Mouse (Mus musculus) lung, adult 2 months (tissue): Measurements from ENCODE around the gene Mcf2l. TPM values are rescaled to one million over a fixed set of nuclear protein-coding genes. Genes with fewer than 3 reads are reported as not detected.

ENCODE experiments used
- DNase-seq: peaks from one replicate; pipeline ENCODE4 v3.0.0; 2022
- H3K4me1 ChIP-seq: fragments of 200-500 bp; 2 replicates; pipeline ENCODE4 v1.6.1; 2011; ENCODE audit warnings: low read length; ENCODE audit not compliant: control insufficient read depth, insufficient read depth
- H3K4me3 ChIP-seq: fragments of 200-500 bp; replicated peaks from 2 replicates; pipeline ENCODE3; 2011; ENCODE audit warnings: low read depth, mild to moderate bottlenecking, control low read depth, low read length; ENCODE audit errors: extremely low read depth
- CTCF ChIP-seq: fragments of 200-500 bp; IDR thresholded peaks from 2 replicates; pipeline ENCODE4 v1.5.1; 2011; ENCODE audit warnings: mild to moderate bottlenecking, low read length, control low read depth; ENCODE audit not compliant: insufficient read depth
- POLR2A ChIP-seq: fragments of 200-500 bp; IDR thresholded peaks from 2 replicates; pipeline ENCODE4 v1.6.1; 2011; ENCODE audit warnings: low read depth, mild to moderate bottlenecking, control low read depth, low read length, borderline replicate concordance; ENCODE audit errors: extremely low read depth
- WGBS: fragments of 180-500 bp; shearing (Covaris S2); methylation state at CpG from one replicate; pipeline ENCODE4 v1.1.7; 2018; 5-methylcytosine and 5-hydroxymethylcytosine counted together
- polyA plus RNA-seq: library from polyadenylated mRNA; depleted of rRNA; stranded (reverse); fragments of >200 nt; gene quantifications from 2 replicates; pipeline ENCODE4 v1.2.3, GENCODE M21; 2012

The Mcf2l gene
- polyA plus RNA-seq, 1 experiment: 42.8 TPM

DNA sequence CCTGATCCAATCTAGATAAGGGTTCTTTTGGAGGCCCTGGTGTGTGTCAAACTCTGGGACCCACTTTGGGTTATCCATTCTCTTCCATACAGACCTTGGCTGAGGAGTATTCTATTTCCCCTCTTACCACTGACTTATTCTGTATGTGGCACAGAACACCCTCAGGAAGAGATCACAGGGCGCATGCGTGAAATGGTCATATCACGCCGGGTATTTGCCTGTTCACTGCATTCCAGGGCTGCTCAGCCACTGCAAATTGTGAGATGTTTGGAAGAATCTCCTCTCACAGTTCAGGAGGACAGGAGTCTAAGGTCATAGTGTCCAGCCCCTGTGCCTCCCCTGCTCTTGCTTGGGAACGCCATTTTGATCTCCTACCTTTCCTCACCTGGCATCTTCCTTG, 3.0 kb upstream of the Mcf2l start:
- no peaks in the 10 kb centered on the region for H3K4me1 ChIP-seq
- TF ChIP-seq CTCF (no peak), POLR2A (no peak)
- WGBS: 82% methylated on average over 5 of the region's 5 CpGs
- no peak overlapping the region for H3K4me3 ChIP-seq
- DNase-seq: no peak

GRCm38 (mm10) chr8:12871461-12871860, 2.1 kb upstream of the Mcf2l start:
- 27% methylated on average over 5 of the region's 5 CpGs for WGBS
- TF ChIP-seq CTCF (no peak), POLR2A (no peak)
- no peak for DNase-seq
- Histone ChIP-seq H3K4me3 (no peak overlapping the region), H3K4me1 (no peaks in the 10 kb centered on the region)

DNA sequence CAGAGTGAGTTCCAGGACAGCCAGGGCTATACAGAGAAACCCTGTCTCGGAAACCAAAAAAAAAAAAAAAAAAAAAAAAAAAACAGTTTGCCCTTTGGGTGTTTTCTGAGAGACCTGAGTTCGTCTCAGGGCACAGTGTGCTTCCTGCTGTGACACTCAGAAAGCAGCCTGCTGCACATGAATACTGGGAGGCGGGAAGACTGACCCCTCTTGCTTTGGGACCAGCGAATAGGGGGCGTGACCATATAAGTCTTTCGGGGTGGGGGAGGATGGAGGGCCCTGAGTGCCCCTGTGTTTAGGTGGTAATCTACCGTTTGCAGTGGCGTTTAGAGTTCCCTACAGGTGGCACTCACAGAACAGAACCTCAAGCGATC, 636 bp upstream of the Mcf2l start:
- WGBS: 4% methylated on average over 9 of the region's 9 CpGs
- TF ChIP-seq POLR2A: no peak
- TF ChIP-seq CTCF: no peak
- Histone ChIP-seq H3K4me3 (no peak overlapping the region), H3K4me1 (no peaks in the 10 kb centered on the region)
- DNase-seq: no peak

DNA sequence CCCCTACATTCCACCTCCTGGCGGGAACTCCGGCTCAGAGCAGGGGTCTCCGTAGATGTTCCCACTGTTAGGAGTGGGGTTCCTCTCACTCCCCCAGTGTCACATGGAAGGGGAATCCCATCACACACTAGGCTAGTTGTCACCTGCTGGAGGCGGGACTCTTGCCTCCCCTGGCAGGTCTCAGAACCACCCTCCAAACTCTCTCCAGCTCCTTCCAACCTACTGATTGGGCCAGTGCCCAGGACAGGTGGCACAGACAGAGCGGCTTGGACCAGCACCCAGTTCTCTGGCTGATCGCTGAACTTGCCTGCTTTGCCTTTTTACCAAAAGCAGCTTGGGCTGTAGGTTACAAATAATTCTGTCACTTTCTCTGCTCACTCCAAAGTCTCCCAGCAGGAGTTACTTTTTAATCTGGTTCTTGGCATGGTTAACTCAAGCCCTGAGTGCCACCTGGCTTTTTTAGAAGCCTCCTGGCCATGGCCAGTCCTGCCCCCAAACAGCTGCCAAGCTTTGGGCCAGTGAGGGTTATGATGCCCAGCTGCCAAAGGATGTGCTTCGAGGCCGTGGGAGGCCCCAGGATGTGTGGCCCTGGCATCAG, 687 bp downstream of the Mcf2l start:
- peak; percentile 40 for DNase-seq
- H3K4me3 ChIP-seq: peak overlapping the region; percentile 66
- WGBS: 34% methylated on average over 8 of the region's 8 CpGs
- no peaks in the 10 kb centered on the region for H3K4me1 ChIP-seq
- TF ChIP-seq CTCF: no peak
- no peak for TF ChIP-seq POLR2A

DNA sequence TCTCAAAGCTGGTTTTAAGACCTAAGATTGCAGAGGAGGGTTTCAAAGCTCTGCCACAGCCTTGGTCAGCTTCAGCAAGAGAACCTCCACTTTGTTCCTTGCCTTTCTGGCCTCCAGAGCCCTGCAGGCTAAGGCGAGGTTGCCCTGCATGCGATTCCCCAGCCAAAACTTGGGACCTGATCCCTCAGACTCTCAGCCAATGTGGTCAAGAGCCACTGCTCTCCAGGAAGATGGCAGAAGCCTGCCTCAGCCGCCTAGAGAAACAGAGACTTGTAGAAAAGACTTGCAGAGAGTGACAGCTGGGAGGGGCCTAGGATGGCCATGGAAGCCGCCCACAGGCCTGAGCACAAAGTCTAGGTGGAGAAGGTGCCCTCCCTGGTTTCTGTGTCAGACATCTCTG, 1.4 kb downstream of the Mcf2l start:
- DNase-seq: no peak
- TF ChIP-seq POLR2A (no peak), CTCF (no peak)
- WGBS: 85% methylated on average over 4 of the region's 4 CpGs
- no peak overlapping the region for H3K4me3 ChIP-seq
- no peaks in the 10 kb centered on the region for H3K4me1 ChIP-seq

DNA sequence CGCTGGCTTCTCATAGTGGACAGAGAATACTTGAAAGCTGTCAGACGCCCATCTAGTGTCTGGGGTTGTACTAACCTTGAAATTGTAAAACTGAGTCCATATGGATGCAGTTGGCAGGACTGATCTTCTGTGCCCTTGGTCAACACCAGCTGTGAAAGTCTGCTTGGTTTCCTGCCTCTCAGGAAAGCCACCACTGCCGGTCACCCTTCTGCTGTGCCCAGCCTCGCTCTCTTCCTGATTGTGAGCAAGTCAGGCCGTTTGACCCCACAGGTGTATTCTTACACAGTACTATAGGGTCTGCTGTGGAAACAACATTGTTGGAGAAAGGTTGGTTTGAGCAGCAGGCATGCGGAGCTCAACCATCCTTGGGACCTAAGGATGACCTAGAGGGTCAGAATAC, 3.5 kb downstream of the Mcf2l start:
- 71% methylated on average over 6 of the region's 6 CpGs for WGBS
- TF ChIP-seq POLR2A (no peak), CTCF (no peak)
- no peak overlapping the region for H3K4me3 ChIP-seq
- no peaks in the 10 kb centered on the region for H3K4me1 ChIP-seq
- DNase-seq: no peak

DNA sequence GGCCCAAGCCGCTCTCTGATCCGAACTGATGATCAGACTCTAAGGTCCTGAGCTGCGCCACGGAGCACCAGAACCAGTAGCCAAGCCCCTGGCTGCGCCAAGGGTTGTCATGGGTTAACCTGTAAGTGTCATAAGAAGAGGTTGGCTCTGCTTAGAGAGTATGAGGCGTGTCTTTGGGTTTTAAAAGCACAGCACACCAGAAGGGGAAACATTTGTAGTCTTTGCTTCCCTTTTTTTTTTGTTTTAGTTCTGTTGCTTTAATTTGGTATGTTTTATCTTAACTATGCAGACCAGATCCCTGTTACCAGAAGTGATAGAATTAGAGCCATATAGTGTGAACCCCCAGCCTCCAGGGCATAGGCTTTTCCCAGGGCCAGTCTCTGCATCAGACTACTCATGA, 6.6 kb downstream of the Mcf2l start:
- Histone ChIP-seq H3K4me3 (no peak overlapping the region), H3K4me1 (no peaks in the 10 kb centered on the region)
- 76% methylated on average over 6 of the region's 6 CpGs for WGBS
- TF ChIP-seq POLR2A (no peak), CTCF (no peak)
- DNase-seq: no peak

DNA sequence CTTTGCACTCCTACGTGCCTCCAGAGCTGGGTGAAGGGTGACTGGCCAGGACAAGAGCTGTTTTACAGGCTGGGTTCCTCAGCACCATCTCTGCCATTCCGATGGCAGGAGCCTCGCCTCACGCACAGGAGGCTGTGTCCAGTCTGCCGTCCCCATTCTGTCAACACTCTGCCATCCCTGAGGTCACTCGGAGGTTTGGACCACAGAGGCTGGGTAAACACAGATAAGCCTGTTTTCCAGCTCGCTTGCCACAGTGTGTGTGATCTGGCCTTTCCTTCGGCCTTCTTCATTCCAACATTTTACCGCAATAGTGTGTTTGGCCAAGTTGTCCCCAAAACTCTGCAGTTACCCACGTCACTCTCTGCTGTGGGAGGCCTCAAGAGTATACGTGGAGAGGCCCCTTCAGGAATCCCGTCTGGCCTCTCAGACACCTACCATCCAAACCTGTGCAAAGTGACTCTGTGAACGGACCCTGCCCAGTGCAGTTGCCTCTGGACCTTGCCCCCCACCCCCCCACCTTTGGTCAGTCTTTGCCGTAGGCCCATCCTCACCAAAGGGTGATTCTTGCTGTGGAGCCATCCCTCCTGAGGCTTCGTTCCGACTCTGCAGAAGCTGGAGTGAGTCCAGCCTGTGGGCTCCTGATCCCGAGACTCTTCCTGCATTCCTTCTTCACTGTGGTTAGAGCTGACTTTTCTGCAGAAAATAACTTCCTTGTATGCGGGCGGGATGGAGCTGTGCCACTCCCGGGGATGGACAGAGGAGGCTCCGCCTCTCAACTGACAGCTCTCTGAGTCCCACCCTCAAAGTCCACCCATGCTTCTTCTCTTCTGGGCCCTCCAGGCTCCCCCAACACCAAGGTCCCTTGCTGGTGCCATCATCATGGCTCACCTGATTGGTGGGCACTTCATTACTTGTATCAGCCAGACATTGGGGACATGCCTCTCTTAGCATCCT, 9.7 kb downstream of the Mcf2l start:
- no peaks in the 10 kb centered on the region for H3K4me1 ChIP-seq
- 50% methylated on average over 21 of the region's 21 CpGs for WGBS
- no peak for TF ChIP-seq POLR2A
- no peak for TF ChIP-seq CTCF
- no peak for DNase-seq
- no peak overlapping the region for H3K4me3 ChIP-seq

DNA sequence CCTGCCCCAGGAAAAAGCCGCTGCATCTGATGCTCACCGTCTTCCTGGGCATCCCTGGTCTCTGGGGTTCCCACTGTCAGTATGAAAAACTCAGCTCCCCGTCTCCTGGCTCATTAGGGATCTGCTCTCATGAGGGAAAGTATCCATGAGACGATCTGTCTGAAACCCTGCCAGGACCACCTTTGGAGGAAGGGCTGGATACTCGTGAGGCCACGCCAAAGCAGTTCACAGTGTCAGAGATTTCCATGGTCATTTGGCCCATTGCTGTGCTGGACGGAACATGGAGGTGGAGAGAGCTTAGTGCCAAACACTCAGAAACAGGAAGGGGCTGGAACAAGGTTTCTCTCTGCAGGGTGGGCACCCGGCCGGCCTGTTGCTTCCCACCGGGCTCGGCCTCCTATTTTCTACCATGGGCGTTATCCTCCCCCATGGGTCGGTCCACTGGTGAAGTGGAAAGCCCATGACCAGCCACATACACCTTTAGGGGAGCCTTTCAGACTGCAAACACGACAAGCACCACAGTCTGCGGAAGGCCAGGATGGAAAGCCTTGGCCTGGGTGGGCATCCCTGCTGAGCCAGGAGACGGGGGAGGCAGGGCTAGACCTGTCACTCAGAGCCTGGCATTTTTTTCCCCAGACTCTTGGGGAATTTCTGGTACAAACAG, 14.3 kb downstream of the Mcf2l start:
- no peak for DNase-seq
- TF ChIP-seq CTCF (no peak), POLR2A (no peak)
- H3K4me3 ChIP-seq: no peak overlapping the region
- 79% methylated on average over 16 of the region's 16 CpGs for WGBS
- no peaks in the 10 kb centered on the region for H3K4me1 ChIP-seq
